Mouse (Mus musculus) megakaryocyte progenitor cell, adult 5-6 weeks (primary cell): ENCODE results near the gene Rgs3. TPM values are rescaled to one million over a fixed set of nuclear protein-coding genes. Genes with fewer than 3 reads are reported as not detected.

Experiments
- ATAC-seq: replicated peaks from 2 replicates; pipeline ENCODE4 v1.8.0; 2016; ENCODE audit warnings: mild to moderate bottlenecking, moderate TSS enrichment, inconsistent platforms; ENCODE audit not compliant: poor library complexity
- total RNA-seq, 2 experiments: library from RNA; stranded (forward) in 1 of 2; stranded (reverse) in 1 of 2; fragments of 157-497, 149-512 nt in 1 of 2; fragments of 200-1000 nt in 1 of 2; gene quantifications; 2 replicates each; pipeline versions ENCODE4 v1.2.3 to v1.2.4; 2015 to 2017

Rgs3 gene
- total RNA-seq, 2 experiments from 2014 or later: 4.2 to 10.8 TPM

- ATAC-seq: no peak
Observed at GRCm38 (mm10) chr4:62652215-62652614, 92.6 kb downstream of the Rgs3 start.

GRCm38 (mm10) chr4:62652921-62653757, 93.5 kb downstream of the Rgs3 start:
- ATAC-seq: no peak

- ATAC-seq: peak; percentile 65
Observed at GRCm38 (mm10) chr4:62653922-62654661, 94.4 kb downstream of the Rgs3 start.

GRCm38 (mm10) chr4:62659264-62659663, 99.6 kb downstream of the Rgs3 start:
- ATAC-seq: no peak

GRCm38 (mm10) chr4:62659861-62660553, 100.4 kb downstream of the Rgs3 start:
- no peak for ATAC-seq

DNA sequence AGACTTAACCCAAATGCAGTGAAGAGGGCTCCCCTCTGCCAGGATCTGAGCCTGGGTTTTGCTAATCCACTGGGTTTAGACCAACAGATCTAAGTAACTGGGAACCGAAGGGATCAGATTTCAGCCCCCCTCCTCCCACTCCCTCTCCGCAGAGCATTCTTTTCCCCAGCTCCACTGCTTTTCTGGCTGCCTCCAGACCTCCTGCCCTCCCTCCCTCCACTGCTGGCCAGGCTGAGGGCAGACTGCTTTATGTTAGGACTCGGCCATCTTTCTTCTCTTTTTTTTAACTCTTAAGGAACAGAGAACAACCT, 100.9 kb downstream of the Rgs3 start:
- ATAC-seq: no peak

- ATAC-seq: peak; percentile 82
Observed at GRCm38 (mm10) chr4:62661311-62661849, 101.7 kb downstream of the Rgs3 start.

DNA sequence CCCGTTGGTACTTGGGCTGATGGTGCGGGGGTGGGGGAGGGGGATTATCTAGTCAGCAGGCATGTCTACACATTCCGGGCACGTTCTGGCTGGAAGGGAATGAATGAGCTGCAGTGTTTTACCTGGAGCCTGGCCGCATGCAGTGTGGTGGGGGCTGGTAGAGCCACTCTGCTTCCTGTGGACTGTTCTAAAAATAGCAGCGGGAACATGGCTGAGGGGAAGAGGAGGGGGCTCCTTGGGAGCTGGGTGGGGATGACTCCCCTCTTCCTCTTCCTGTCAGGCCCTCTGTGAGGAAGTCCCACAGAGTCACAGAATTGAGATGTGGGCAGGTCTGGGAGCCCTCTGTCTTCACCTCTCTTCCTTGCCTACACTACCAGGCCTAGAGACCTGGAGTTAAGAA, 103.7 kb downstream of the Rgs3 start:
- ATAC-seq: peak; percentile 40

GRCm38 (mm10) chr4:62665842-62666241, 106.2 kb downstream of the Rgs3 start:
- ATAC-seq: no peak

DNA sequence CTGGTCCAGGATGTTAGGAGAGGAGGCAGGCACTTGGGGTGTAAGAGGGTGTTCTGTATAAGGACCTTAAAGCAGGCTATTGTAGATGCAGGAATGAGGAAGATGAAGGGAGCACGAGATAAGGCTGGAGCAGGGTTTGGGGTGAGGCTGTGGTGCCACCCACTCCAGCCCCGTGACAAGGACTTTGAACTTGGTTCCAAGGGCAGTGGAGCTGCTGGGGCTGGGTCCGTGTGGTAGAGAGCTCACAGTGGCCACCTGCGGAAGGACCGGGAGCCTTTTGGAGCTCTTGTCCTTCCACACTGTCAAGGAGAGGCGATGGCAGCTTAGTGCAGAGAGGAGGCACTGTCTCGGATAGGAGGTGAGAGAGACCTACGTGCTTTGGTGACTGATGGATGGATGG, 109.0 kb downstream of the Rgs3 start:
- ATAC-seq: no peak

DNA sequence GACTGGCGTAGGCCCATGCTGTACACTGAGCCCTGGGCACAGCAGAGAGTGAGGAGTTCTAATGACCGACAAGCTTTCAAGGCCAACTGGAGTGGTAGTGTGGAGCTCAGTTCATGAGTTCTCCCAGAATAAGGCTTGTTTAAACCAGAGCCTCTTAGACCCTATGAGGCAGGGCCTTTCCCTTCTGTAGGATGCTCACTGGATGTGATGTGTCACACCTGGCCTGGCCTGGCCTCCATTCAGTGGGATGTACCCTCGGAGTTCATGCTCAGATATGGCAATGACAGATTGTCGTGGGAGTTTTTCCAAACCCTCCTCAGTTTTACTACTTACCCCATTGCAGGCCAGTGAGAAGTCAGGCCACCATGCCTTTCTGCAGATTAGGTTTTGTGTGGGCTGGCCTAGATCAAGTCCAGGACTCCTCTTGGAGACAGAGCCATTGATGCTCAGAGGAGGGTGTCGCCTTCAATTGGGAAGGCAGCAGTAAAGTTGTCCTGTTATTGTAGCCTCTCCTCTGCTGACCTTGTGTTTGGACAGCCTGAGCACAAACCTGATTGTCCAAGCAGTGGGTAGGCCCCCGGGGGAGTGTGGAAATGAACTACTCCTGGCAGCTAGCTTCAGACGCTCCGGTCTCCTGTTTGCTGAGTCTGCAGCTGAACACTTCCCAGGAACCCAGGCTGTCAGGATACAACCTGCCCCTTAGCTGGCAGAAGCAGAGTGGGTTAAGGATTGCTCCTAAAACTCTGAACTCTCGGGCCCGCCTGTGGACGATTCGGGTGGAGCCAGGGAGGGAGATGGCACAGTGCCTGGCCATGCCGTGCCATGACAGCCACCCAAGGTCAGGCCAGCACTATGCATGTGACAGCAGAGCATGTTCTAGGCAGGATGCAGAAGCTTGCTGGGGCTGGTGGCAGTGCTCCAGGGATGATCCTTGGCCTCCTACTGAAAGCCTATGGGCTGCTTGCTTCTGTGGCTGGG, 109.7 kb downstream of the Rgs3 start:
- no peak for ATAC-seq

DNA sequence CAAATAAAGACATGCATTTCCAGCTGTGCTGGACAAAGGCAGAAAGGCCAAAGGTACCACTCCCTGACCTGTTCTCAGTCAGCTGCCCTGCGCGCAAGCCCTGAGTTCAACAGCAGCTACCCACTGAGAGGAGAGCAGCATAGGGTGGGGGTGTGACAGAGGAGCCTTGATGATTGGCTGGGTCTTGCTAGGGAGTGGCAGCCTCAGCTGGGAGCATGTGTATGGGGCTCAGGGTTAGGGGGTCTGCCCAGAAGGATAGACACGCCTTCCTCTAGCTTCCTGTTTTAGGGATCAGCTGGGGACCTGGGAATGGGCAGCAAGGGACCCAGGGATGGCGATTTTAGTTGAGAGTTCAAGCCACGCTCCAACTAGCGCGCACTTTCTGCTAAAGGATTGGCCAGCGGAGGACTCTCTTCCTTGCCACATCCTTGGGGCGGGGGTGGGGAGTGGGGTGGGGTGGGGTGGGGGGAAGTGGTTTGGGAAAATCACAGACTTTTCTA, 113.9 kb downstream of the Rgs3 start:
- ATAC-seq: no peak

DNA sequence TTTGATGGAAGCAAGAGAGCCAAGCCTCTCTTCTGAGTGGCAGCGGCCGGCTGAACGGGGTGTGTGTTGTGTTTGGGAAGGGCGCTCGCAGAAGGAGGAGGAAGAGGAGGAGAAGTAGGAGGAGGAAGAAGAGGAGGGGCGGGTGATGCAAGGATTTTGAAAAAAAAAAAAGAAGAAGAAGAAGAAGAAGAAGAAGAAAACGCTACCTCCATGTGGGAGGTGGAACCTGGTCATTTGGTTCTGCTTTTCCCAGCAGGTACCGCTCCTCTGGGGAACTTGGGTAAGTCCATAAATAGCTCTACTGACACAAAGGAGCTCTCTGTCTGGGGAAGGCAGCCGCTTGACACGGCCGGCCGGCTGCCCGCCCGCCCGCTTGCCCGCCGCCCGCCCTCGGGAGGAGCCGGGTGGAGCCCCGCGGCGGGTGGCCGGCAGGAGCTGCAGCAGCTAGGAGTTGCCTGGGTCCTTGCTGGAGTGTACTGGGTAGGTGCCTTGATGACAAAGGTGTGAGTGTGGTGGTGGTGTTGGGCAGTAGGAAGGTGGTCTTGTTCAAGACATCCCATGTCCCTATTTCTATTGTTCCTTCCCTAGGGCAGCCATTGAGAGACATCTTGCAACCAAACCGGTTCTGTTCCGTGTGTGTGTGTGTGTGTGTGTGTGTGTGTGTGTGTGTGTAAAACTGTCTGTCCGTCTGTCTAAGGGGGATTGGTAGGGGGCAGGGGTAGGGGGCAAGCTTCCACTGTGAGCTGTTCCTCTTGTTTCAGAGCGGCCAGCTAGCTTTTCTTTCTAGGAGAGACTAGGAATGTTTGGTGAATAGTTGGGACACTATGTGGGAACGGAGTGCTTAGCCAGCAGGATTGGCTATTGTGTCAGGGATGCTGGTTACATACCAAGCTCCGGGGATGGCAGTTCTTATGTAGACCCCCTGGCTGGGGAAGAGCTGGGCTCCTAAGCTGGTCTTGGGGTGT, 114.7 kb downstream of the Rgs3 start:
- peak; percentile 60 for ATAC-seq

DNA sequence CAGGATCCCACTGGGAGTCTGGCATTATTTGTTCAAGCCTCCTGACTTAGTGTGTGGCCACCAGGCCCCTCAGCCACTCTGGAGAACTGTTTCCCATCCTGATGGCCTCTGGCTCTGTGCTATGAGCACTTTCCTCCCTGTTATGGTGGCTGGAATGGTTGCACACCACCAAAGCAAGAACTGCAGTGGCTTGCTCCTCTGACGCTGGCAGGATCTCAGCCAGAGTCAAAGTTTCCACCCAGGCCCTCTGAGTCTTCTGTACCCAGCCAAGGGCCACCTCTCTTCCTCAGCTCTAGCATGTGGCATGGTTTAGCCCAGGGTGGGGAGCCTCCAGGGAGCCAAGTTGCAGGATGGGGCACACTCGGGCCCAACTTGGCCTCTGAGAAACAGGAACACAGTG, 115.7 kb downstream of the Rgs3 start:
- ATAC-seq: no peak

- ATAC-seq: no peak
Observed at GRCm38 (mm10) chr4:62677047-62677737, 117.5 kb downstream of the Rgs3 start.

DNA sequence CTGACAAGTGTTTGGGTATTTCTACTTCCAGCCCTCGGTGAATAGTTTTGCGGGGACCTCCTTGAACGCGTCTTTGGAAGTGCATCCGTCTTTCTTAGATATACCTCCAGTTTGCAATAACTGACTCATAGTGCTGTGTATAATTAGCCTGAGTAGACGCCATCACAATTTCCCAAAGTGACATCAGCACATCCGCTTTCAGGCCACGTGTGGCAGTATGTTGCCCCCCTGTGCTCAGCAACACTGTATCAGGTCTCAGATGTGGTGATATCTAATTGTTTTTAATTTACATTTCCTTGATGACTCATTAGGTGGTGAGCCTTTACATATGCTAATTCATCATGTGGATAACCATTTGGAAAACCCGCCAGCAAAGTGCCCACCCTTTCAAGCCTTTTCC, 119.5 kb downstream of the Rgs3 start:
- no peak for ATAC-seq

DNA sequence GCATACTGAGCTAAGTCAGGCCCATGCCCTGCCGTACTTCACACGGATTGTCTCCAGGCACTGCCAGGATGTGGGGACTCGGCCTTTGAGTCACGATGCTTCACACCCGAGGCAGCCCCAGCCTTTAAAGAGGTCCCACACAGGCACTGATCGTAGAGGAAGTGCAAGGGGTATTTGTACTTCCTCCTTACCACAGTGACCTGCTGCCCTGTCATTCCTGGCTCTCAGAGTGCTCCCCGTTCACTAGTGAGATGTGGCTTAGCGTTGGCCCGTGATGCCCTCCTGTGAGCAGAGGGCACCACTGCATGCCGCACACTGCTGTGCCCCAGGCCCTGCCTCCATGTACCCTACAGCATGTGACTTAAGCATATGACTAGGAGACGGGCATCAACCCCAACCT, 121.8 kb downstream of the Rgs3 start:
- peak; percentile 82 for ATAC-seq

DNA sequence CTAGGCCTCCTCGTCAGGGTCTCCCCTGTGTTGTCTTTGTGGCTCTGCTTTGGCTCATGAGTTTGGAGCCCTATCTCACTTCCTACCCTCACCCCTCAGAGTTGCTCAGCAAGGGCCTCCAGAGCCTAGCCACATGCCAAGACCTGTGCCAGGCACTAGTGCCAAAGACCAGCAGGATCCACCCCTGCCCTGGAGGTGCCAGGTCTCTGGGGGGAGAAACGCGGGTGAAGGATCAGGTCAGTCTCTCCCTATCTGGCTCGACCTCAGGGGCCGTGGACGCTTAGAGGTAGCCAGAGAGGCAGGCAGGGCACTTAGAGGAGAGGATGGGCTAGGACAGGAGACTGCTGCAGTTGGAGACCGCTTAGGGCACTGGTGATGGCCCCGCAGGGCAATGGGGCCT, 122.7 kb downstream of the Rgs3 start:
- no peak for ATAC-seq
